Mouse (Mus musculus) midbrain, embryonic 13.5 days (tissue): Measurements from ENCODE around the gene Fev. TPM values are rescaled to one million over a fixed set of nuclear protein-coding genes. Genes with fewer than 3 reads are reported as not detected.

Experiments used
- ATAC-seq: fragments of 200-750 bp; cut with Nextera tagmentation; 2 replicates; pipeline ENCODE4 v1.8.0; 2017; ENCODE audit warnings: mild to moderate bottlenecking, moderate TSS enrichment, moderate library complexity
- H3K27ac ChIP-seq: fragments of 300-500 bp; sonication (generic); 2 replicates; pipeline ENCODE4 v1.5.1; 2015; ENCODE audit warnings: inconsistent platforms, mild to moderate bottlenecking, moderate library complexity
- H3K27me3 ChIP-seq: fragments of 300-500 bp; sonication (generic); 2 replicates; pipeline ENCODE4 v1.6.1; 2015; ENCODE audit warnings: mild to moderate bottlenecking, inconsistent platforms
- H3K36me3 ChIP-seq: fragments of 300-500 bp; sonication (generic); 2 replicates; pipeline ENCODE4 v1.6.1; 2015; ENCODE audit warnings: mild to moderate bottlenecking, inconsistent platforms
- H3K4me1 ChIP-seq: fragments of 300-500 bp; sonication (generic); replicated peaks from 2 replicates; pipeline ENCODE4 v1.6.1; 2015; ENCODE audit warnings: inconsistent platforms
- H3K4me2 ChIP-seq: fragments of 300-500 bp; sonication (generic); replicated peaks from 2 replicates; pipeline ENCODE4 v1.6.1; 2015; ENCODE audit warnings: moderate library complexity, mild to moderate bottlenecking, inconsistent platforms
- H3K4me3 ChIP-seq: fragments of 300-500 bp; sonication (generic); replicated peaks from 2 replicates; pipeline ENCODE4 v1.5.1; 2015; ENCODE audit warnings: mild to moderate bottlenecking, inconsistent platforms
- H3K9ac ChIP-seq: fragments of 300-500 bp; sonication (generic); replicated peaks from 2 replicates; pipeline ENCODE4 v1.6.1; 2015; ENCODE audit warnings: mild to moderate bottlenecking, inconsistent platforms
- H3K9me3 ChIP-seq: fragments of 300-500 bp; sonication (generic); 2 replicates; pipeline ENCODE4 v1.6.1; 2016; ENCODE audit warnings: mild to moderate bottlenecking, inconsistent platforms
- WGBS: fragments of 180-500 bp; shearing (Covaris S2); methylation state at CpG from one replicate; pipeline ENCODE4 v1.1.7; 2015; 5-methylcytosine and 5-hydroxymethylcytosine counted together
- polyA plus RNA-seq: library from polyadenylated mRNA; unstranded; fragments of >200 nt; fragmentation: Nextera tagmentation; extraction: Ambion mirVana; gene quantifications from 2 replicates; pipeline ENCODE4 v1.2.1, GENCODE M21; 2015

Fev gene
- polyA plus RNA-seq, 1 experiment from 2014 or later: 5.1 TPM

- Histone ChIP-seq H3K27ac (no peak within 1 kb of the TSS), H3K36me3 (no peaks in the 10 kb centered on the region), H3K9me3 (no peaks in the 10 kb centered on the region), H3K9ac (no peak within 1 kb of the TSS; the same call in 1 of the 2 replicates), H3K4me1 (peaks cover 27% of the 10 kb centered on the region), H3K4me3 (peak within 1 kb of the TSS; percentile 32), H3K4me2 (peak within 1 kb of the TSS; percentile 53), H3K27me3 (peaks cover 94% of the 10 kb centered on the region)
- ATAC-seq: peak; percentile 41
- 2% methylated on average over 25 of the region's 25 CpGs for WGBS
These were observed 8.1 kb upstream of the Fev start, which contains the start of gene Cryba2 for GRCm38 (mm10) chr1:74893134-74893855. TSS of gene Cryba2 (minus strand) at chr1:74893143.

DNA sequence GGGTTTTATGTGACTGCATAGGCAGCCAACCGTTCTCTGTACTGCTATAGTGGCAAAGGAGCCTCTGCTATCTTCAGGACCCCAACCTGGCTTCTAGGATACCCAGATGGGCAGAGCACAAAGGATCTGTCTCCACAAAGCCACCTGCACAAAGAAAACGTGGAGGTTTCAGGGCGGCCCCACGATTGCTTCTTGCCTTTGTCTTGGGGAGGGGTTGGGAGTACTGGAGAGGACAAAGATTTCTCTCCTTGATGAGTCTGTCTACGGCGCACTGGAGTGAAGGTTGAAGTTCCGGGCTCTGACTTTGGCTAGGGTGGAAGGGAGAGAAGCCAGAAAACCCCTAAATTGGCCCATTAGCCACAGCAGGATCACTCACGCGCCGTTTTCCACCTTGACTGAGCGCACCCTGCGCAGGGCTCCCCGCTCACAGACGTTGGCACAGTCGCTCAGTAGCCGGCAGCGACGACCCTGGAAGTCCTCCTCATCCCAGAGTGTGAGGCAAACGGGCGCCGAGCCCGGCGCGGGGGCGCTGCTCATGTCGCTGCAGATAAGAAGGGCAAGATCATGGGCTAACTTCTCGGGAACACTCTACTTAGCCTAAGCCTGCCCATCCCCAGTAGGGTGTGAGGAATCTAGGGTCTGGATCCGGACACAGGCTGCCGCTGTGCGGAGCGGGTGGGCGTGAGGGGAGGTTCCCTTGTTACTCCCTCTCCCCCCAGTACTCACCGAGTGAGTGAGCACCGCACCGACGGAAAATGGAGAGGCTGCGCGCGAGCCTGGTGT lies 7.3 kb upstream of the Fev start:
- peak; percentile 57 for ATAC-seq
- Histone ChIP-seq H3K36me3 (no peaks in the 10 kb centered on the region), H3K4me1 (peaks cover 21% of the 10 kb centered on the region), H3K9ac (no peak overlapping the region; the same call in 1 of the 2 replicates), H3K4me3 (peak overlapping the region; percentile 32), H3K27ac (no peak overlapping the region), H3K9me3 (no peaks in the 10 kb centered on the region), H3K4me2 (peak overlapping the region; percentile 53), H3K27me3 (peaks cover 95% of the 10 kb centered on the region)
- 2% methylated on average over 39 of the region's 39 CpGs for WGBS

GRCm38 (mm10) chr1:74891513-74891912 lies 6.3 kb upstream of the Fev start:
- Histone ChIP-seq H3K9ac (no peak overlapping the region), H3K9me3 (no peaks in the 10 kb centered on the region), H3K4me3 (no peak overlapping the region), H3K27me3 (peaks cover 95% of the 10 kb centered on the region), H3K4me2 (no peak overlapping the region), H3K4me1 (peaks cover 19% of the 10 kb centered on the region), H3K27ac (no peak overlapping the region), H3K36me3 (no peaks in the 10 kb centered on the region)
- no peak for ATAC-seq
- WGBS: 0% methylated on average over 7 of the region's 8 CpGs

GRCm38 (mm10) chr1:74884196-74885141 lies 750 bp downstream of the Fev start:
- Histone ChIP-seq H3K4me3 (peak overlapping the region; percentile 30), H3K27me3 (peaks cover 92% of the 10 kb centered on the region), H3K9ac (no peak overlapping the region; the same call in 1 of the 2 replicates), H3K36me3 (no peaks in the 10 kb centered on the region), H3K27ac (no peak overlapping the region), H3K4me1 (peaks cover 34% of the 10 kb centered on the region), H3K4me2 (peak overlapping the region; percentile 46), H3K9me3 (no peaks in the 10 kb centered on the region)
- no peak for ATAC-seq
- WGBS: under 1% methylated on average over 57 of the region's 57 CpGs

GRCm38 (mm10) chr1:74883441-74883840 lies 1.8 kb downstream of the Fev start:
- H3K27me3 ChIP-seq: peaks cover 94% of the 10 kb centered on the region
- no peak overlapping the region for H3K27ac ChIP-seq
- H3K9ac ChIP-seq: no peak overlapping the region
- WGBS: 3% methylated on average over 5 of the region's 5 CpGs
- no peak overlapping the region for H3K4me3 ChIP-seq
- no peak overlapping the region for H3K4me2 ChIP-seq
- no peak for ATAC-seq
- H3K4me1 ChIP-seq: peaks cover 34% of the 10 kb centered on the region
- no peaks in the 10 kb centered on the region for H3K36me3 ChIP-seq
- no peaks in the 10 kb centered on the region for H3K9me3 ChIP-seq

- Histone ChIP-seq H3K9me3 (no peaks in the 10 kb centered on the region), H3K9ac (no peak overlapping the region), H3K27ac (no peak overlapping the region), H3K4me3 (peak overlapping the region; percentile 43), H3K4me1 (peaks cover 34% of the 10 kb centered on the region), H3K4me2 (peak overlapping the region; percentile 72), H3K36me3 (no peaks in the 10 kb centered on the region), H3K27me3 (peaks cover 94% of the 10 kb centered on the region)
- under 1% methylated on average over 8 of the region's 8 CpGs for WGBS
- ATAC-seq: no peak
These were observed 2.4 kb downstream of the Fev start for GRCm38 (mm10) chr1:74882828-74883227.

DNA sequence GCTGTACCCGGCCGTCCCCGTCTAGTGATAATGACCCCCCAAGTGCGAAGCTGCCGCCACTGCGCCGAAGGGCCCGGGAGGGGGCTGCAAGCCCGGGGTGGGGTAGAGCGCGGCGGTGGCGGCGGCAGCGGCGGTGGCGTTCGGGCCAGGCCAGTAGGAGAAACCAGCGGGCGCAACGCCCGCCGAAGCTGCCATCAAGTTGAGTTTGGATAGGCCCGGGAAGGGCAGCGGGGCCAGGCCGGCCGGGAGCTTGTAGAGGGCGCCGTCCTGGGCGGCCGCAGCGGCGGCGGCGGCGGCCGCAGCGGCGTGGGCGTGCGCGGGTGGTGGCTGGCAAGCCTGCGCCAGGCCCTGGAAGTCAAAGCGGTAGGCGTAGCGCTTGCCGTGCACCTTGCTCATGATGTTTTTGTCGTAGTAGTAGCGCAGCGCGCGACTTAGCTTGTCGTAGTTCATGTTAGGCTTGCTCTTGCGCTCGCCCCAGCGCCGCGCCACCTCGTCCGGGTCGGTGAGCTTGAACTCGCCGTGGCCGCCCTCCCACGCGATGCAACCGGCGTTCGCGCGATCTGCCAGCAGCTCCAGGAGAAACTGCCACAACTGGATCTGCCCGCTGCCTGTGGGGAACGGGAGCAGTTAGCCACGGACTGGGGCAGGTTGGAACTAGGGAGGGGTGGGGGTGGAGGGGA lies 3.0 kb downstream of the Fev start:
- H3K9me3 ChIP-seq: no peaks in the 10 kb centered on the region
- no peaks in the 10 kb centered on the region for H3K36me3 ChIP-seq
- H3K27ac ChIP-seq: no peak overlapping the region
- no peak for ATAC-seq
- H3K9ac ChIP-seq: peak overlapping the region; percentile 57
- H3K27me3 ChIP-seq: peaks cover 91% of the 10 kb centered on the region
- H3K4me2 ChIP-seq: peak overlapping the region; percentile 72
- under 1% methylated on average over 74 of the region's 74 CpGs for WGBS
- peaks cover 34% of the 10 kb centered on the region for H3K4me1 ChIP-seq
- peak overlapping the region; percentile 43 for H3K4me3 ChIP-seq

DNA sequence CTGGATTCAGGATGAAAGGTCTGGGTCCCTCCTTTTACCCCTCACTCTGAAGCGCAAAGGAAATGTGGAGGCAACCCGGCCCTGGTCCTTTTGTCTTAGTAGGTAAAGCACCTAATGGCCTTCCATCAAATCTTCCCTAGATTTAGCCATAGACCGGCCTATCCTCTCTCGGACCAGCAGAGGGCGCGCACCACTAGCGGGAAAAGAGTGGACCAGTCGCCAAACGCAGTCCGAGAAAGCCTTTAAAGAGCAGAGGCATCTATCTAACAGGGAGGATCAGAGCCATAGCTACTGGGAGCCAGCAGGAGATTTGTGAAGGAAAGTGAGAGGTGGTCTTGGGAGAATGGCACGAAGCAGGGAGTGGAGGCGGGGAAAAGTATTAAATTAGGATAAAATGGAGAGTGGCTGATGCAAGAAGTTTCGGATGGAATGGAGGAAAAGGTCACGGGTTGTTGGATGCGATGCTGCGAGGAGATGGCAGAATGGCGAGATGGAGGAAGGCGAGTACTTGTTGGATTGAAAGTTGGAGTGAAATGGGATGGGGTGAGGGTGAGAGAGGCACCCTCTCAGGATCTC lies 4.3 kb downstream of the Fev start:
- Histone ChIP-seq H3K9ac (no peak overlapping the region), H3K4me2 (peak overlapping the region; percentile 31; the same call in 1 of the 2 replicates), H3K4me1 (peaks cover 33% of the 10 kb centered on the region), H3K9me3 (no peaks in the 10 kb centered on the region), H3K27me3 (peaks cover 80% of the 10 kb centered on the region), H3K27ac (no peak overlapping the region), H3K36me3 (no peaks in the 10 kb centered on the region), H3K4me3 (no peak overlapping the region)
- 2% methylated on average over 18 of the region's 18 CpGs for WGBS
- no peak; the same call in 1 of the 2 replicates for ATAC-seq

DNA sequence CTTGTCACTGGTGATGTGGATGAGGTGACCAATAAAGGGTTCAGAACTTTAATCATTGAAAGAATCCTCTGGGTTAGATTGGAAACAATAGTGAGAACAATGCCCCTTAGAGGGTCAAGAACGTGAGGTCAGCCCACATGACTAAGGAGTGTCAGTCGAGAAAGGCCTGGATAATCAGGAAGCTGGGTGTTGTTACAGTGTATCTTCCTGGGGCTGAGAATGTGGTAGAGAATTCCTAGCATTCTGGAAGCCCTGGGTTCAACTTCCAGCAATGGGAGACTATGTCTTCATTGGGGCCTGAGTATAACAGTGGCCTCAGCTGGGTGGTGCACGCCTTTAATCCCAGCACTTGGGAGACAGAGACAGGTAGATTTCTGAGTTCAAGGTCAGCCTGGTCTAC lies 8.0 kb downstream of the Fev start:
- no peak overlapping the region for H3K4me2 ChIP-seq
- peaks cover 9% of the 10 kb centered on the region for H3K4me1 ChIP-seq
- no peak overlapping the region for H3K27ac ChIP-seq
- H3K4me3 ChIP-seq: no peak overlapping the region
- 56% methylated on average over 3 of the region's 3 CpGs for WGBS
- H3K9me3 ChIP-seq: no peaks in the 10 kb centered on the region
- H3K36me3 ChIP-seq: no peaks in the 10 kb centered on the region
- H3K27me3 ChIP-seq: peaks cover 43% of the 10 kb centered on the region
- ATAC-seq: no peak
- no peak overlapping the region for H3K9ac ChIP-seq

DNA sequence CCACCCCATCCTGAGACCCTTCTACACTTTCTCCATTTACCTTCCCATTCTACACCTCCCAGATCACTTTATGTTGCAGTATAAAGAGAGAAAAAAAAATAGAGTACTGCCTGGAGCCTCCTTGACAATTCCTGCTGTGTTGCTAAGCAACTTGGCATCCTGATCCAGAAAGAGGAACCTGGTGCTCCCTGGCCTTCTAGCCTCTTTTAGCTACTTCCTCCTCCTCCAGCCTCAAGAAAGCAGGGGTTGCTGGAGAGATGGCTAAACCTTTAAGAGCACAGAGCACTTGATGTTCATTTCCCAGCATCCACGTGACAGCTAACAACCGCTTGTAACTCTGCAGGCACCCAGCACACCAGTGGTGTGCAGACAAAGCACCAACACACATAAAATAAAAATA lies 13.0 kb downstream of the Fev start:
- H3K4me3 ChIP-seq: no peak overlapping the region
- H3K27ac ChIP-seq: no peak overlapping the region
- no peak for ATAC-seq
- H3K4me1 ChIP-seq: no peaks in the 10 kb centered on the region
- WGBS: 58% methylated on average over 2 of the region's 2 CpGs
- H3K4me2 ChIP-seq: no peak overlapping the region
- no peaks in the 10 kb centered on the region for H3K36me3 ChIP-seq
- H3K27me3 ChIP-seq: peaks cover 2% of the 10 kb centered on the region; the same call in 1 of the 2 replicates
- no peaks in the 10 kb centered on the region for H3K9me3 ChIP-seq
- no peak overlapping the region for H3K9ac ChIP-seq

GRCm38 (mm10) chr1:74861783-74862182 lies 23.4 kb downstream of the Fev start:
- H3K4me2 ChIP-seq: no peak overlapping the region
- no peak for ATAC-seq
- no peak overlapping the region for H3K4me3 ChIP-seq
- H3K9me3 ChIP-seq: no peaks in the 10 kb centered on the region
- no peak overlapping the region for H3K9ac ChIP-seq
- no peaks in the 10 kb centered on the region for H3K36me3 ChIP-seq
- 0 out of 2 replicates have a peak, but pooled peaks cover 2% of the 10 kb centered on the region for H3K27me3 ChIP-seq
- no peak overlapping the region for H3K27ac ChIP-seq
- peaks cover 32% of the 10 kb centered on the region for H3K4me1 ChIP-seq
